Mouse (Mus musculus) brain, embryonic 14.5 days (tissue): ENCODE measurements around the gene Scml4. TPM values are rescaled to one million over a fixed set of nuclear protein-coding genes. Genes with fewer than 3 reads are reported as not detected.

Experiments used
- DNase-seq: peaks from one replicate; pipeline ENCODE4 v3.0.0-alpha.2; 2011; ENCODE audit warnings: low read depth
- CTCF ChIP-seq: fragments of 200-500 bp; IDR thresholded peaks from 2 replicates; pipeline ENCODE4 v1.5.1; 2012; ENCODE audit warnings: inconsistent platforms, mild to moderate bottlenecking, moderate library complexity, borderline replicate concordance; ENCODE audit not compliant: insufficient read depth, insufficient read length; ENCODE audit errors: extremely low read depth
- POLR2A ChIP-seq: fragments of 200-500 bp; IDR thresholded peaks from 2 replicates; pipeline ENCODE4 v1.6.1; 2012; ENCODE audit warnings: mild to moderate bottlenecking, inconsistent platforms, borderline replicate concordance; ENCODE audit not compliant: poor library complexity, insufficient read depth, insufficient read length, severe bottlenecking; ENCODE audit errors: extremely low read depth
- polyA plus RNA-seq: library from polyadenylated mRNA; depleted of rRNA; stranded (reverse); fragments of >200 nt; gene quantifications from 2 replicates; pipeline ENCODE4 v1.2.3, GENCODE M21; 2012

The Scml4 gene
- polyA plus RNA-seq, 1 experiment, result 10.8 TPM

DNA sequence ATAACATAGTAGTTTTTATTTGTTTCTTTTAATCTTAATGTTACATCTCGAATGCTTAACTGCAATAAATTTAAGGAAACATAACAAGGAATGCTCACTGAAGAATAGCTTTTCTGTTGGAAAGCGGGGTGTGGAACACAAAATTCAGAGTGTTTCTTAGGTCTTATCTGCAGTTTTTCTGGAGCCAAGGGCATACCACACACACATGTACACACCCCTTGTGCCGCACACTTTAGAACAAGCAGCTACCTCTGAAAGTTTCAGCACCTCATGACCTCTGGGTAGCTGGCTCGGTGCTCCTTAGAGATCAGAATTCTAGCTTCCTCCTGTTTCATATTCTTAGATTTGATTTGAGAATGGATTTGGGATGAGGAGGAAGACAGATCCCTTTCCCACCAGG lies 2.6 kb downstream of the Scml4 start:
- TF ChIP-seq POLR2A (no peak), CTCF (no peak)
- no peak for DNase-seq

DNA sequence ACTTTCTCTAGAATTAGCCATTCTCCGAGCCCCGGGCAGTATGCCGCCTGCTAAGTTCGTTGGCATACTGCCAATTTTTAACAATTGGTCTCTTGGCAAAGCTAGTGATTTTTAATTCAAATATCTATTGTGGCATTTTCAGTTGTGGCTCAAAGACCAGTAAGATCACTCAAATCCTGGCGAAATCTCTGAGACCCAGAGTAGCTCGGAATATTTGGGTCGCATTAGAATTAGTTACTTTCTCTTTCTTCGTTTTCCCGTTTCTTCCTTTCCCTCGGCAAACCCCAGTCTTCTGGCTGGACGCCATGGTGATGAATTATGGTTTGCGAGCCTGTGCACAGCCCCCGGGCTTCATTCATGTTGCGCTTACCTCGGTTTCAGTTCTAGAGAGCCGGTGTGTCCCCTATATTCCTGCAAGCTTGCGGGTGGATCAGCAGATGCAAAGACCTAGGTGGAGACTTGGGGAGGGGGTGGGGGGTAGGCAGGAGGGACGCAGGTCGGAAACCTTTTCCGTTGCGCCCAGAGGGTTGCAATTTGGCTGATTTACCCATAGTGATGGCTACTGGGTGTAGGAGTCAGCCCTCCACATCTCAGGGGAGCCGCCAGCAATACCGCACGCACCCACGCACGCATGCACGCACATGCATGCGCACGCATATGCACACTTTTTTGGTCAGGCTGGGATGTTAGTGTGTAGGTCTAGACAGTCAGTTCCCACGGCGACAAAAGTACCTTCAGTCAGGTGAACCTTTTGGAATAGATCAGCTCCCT lies 3.6 kb downstream of the Scml4 start:
- DNase-seq, result peak; percentile 88
- TF ChIP-seq CTCF (no peak), POLR2A (no peak)

DNA sequence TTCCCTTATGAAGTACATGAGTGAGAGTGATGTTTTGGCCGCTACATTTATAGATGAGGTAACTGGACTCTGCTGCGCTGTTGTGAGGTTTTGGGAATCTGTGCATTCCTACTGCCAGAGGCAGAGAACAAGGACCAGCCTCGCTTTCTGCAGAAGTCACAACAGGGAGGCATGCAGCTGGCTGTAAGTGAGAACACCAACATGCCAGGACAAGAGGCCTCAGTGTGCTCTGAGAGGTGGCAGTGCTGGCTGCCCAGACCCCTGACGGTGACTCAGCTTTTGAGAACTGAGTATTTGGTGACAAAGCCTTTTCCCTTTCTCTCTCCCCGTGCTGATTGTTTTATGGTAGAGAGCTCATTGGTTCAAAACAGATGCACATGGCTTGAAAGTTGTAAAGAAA lies 4.5 kb downstream of the Scml4 start:
- DNase-seq, result peak; percentile 67
- TF ChIP-seq POLR2A (no peak), CTCF (no peak)

DNA sequence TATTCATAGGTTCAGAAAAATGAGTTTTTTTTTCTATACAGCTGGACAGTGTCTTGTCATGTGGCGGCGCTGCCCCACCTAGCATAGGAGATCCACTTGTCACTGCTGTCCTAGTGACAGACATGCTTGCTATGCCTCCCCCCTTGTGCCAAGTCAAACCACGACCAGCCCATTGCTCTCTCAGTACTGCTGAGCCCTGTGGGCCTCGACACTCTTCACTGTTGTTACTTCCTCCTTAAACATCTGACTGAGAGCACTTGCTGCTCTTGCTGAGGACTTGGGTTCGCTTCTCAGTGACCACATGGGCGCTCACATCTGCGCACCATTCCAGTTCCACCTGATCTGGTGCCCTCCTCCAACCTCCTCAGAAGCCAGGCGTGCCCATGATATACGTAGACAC lies 8.2 kb downstream of the Scml4 start:
- TF ChIP-seq CTCF (no peak), POLR2A (no peak)
- DNase-seq, result no peak

DNA sequence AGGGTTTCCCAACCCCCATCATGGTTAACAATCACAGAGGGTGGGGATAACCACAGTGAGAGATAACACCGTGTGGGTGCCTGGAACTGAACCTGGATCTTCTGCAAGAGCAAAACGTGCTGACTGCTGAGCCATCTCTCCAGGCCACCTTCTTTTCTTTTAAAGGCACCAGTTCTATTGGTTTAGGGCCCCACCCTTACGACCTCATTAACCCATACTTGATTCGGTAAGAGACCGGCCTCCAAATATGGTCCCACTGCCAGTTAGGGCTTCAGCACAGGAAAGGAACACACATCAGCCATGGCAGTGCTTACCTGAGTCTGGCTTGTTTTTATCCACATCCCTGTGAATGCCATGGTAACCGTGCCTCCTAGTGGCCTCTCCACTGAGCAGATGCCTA lies 9.3 kb downstream of the Scml4 start:
- no peak for DNase-seq
- TF ChIP-seq POLR2A, result no peak
- TF ChIP-seq CTCF, result no peak

DNA sequence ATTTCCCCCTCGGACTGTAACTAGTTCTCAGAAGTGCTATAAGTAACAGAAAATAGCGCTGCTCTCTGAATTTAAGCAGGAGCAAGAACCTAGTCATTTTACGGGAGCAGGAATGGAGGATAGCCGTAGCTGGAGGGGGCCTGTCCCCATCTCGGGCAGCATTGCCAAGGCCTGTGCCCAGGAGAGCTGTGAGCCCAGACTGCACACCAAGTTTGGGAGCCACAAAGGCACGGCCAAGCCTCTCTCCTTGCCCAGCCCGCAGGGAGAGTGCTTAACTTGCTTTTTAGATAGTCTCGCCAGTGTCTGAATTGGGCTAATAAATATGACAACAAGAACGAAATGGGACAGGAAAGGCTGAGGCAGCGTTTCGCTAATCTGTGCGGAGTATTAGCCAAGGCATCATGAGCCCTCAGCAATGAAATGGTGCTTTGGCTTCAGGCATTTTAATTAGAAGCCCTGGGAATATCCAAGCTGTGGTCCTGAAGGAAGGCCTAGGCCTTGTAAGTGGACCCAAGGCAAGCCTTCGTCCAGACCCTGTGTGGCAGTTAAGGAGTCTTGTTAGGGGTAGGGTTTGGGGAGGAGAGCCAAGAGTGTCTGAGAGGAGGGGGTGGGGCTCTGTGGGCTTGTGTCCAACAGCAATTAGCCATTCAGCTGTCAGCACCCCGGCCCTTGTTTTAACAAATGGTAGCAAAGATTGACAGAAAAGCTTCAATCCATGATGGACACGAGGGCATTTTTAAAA lies 12.3 kb downstream of the Scml4 start:
- DNase-seq, result peak; percentile 95
- no peak for TF ChIP-seq POLR2A
- TF ChIP-seq CTCF, result no peak

DNA sequence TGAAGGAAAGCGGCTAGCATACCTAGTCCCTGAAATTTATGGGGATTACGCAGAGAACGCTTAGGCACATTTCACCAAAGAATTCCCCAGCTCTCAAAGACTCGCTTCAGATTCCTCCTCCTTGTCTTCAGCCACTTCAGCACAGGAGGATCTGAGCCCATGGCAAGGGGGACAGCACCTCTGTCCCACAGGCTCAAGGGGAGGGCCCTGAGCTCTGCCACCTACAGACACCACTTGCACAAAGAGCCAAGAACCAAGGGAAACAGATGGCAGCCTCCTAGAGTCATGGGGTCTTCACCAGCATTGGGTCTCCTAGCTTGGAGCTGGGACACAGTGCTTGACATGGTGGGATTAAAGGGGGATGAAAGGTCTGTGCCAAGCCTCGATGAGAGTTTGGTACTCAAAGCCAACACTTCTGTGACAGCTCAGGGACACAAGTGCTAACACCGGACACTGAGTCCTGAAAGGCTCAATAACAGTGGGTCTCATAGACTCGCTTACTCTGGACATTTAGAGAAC lies 13.0 kb downstream of the Scml4 start:
- DNase-seq, result no peak
- TF ChIP-seq POLR2A (no peak), CTCF (no peak)

DNA sequence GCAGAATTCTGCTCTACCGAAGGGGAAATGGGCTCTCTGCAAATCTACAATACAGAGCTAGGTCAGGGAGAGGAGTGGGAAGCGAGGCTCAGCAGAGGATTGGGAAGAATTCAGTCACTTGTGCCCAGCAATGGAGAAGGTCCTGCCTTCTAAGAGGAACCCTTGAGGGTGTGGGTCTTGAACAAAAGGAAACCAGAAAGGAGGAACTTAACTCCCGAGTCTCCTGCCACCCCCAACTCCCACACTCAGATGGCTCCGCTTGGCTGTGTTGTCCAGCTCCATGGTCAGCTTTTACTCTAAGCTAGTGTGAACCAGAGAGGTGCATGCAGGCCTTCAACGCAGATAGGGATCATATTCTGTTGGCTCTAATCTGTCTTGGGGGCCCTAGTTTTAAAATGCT lies 16.0 kb downstream of the Scml4 start:
- no peak for DNase-seq
- TF ChIP-seq POLR2A (no peak), CTCF (no peak)

DNA sequence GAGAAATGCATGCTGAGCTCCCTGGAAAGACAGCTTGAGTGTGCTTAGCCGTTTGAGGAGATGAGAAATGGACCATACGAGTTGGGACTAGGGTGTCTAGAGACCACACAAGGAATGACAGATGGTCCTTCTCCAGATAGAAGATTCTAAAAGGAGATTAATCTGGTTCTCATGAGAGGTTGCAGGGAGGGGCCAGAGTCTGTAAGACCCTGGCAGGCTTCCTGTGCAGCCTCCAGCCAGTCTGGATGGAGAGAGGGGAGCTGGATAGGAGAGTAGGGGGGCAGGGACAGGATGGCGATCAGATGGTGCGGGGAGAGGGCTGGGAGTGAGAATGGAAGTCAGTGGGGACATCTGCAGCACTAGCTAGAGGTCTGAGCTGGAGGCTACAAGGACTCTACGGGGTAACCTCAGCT lies 19.1 kb downstream of the Scml4 start:
- no peak for DNase-seq
- TF ChIP-seq POLR2A (no peak), CTCF (no peak)

DNA sequence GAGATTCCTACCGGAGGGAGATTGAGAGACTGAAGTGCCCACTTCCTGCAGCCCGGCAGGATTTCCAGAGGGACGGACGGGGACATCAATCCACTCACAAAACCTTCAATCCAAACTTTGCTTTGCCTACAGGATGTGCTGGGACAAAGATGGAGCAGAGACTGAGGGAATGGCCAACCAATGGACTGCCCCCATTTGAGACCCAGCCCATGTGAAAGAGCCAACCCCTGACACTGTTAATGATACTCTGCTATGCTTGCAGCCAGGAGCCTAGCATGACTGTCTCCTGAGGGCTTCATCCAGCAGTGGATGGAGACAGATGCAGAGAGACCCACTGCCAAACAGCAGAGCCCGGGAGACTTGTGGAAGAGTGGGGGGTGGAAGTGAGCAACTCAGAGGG lies 19.5 kb downstream of the Scml4 start:
- no peak for TF ChIP-seq POLR2A
- TF ChIP-seq CTCF, result no peak
- DNase-seq, result no peak

DNA sequence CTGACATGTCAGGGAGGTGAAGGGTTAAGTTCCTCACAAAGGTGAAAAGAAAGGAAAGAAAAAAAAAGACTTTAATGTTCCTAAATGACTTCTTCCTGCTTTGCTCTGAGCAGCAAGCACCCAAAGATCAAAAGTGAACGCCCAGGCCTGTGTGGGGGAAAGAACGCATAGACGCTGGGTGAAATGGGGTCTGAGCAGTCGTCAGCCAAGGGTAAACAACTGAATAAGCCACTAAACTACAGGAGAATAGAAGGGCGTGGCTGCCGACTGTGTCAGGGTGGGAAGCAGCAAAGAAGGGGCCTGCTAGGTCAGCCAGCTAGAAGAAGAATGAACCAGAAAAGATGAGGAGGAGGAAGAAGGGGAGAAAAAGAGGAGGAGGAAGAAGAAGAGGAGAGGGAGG lies 26.9 kb downstream of the Scml4 start:
- TF ChIP-seq POLR2A (no peak), CTCF (no peak)
- no peak for DNase-seq
